Mouse (Mus musculus): ENCODE measurements at regions not wholly inside any gene's neighbourhood (a gene's known extent, or its start where the extent isn't known, plus 50 kb on each side); places are given as distances from the start of the nearest gene placed in this dataset.

DNA sequence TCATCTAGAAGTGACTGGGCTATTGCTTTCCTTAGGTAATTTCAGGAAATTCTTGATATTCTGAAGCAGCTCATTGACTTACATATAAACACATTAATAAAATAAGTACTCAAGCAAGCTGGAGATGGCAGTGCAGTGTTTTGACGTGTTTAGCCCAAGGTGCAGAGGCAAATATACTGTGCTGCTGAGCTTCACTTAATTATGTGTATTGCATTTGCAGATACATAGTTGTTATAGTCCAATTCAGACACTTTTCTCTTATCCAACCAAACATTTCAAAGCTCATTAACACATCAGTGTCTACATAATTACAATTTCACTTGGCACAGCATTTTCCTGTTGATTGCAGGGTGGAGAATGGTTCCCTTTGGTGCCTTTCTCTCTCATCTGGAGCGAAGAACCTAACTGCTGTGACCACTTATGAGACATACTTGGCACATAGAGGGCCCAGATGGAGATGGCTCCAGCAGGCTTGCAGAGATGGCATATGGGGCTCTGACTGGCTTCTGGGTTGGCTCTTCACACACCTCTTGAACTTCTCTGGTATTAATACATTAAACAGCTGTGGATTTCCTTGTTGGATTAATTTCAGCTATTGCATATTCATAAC lies 803.9 kb upstream of the Gm10800 start:
- no peak for TF ChIP-seq CTCF (IDR thresholded peaks at IDR 0.05; ENCODE audit: low read depth)
- TF ChIP-seq EP300 (IDR thresholded peaks at IDR 0.05; ENCODE audit: low read depth): no peak

Measured in heart, postnatal 0 days (tissue).